Mouse (Mus musculus) lung, adult 18-20 months (tissue): Measurements from ENCODE around the gene Krt42.
"Not testable (repeated sequence)": the region's sequence is repeated elsewhere in the genome, so short reads cannot be mapped to it uniquely, and the experiment has no call there.

Experiments used
- DNase-seq, 2 experiments: peaks; one replicate each; pipeline ENCODE4 v3.0.0; 2022; ENCODE audit warnings: mixed read lengths in 2 of 2

The Krt42 gene

GRCm38 (mm10) chr11:100269821-100270332 is at the start of gene Krt42:
Gene Krt42, minus strand, starts transcription at chr11:100269871.
- DNase-seq: no peak

GRCm38 (mm10) chr11:100318529-100319451 is 49.1 kb upstream of the Krt42 start:
- no peak for DNase-seq

- DNase-seq: no peak
These were observed 48.2 kb upstream of the Krt42 start for GRCm38 (mm10) chr11:100317826-100318380.

- no peak for DNase-seq
These were observed 45.8 kb upstream of the Krt42 start for GRCm38 (mm10) chr11:100315439-100315838.

- no peak for DNase-seq
These were observed 43.8 kb upstream of the Krt42 start for GRCm38 (mm10) chr11:100313424-100313823.

GRCm38 (mm10) chr11:100312096-100312679 is 42.5 kb upstream of the Krt42 start:
- DNase-seq: peak; percentile 76 to 82

- no peak for DNase-seq
These were observed 42.0 kb upstream of the Krt42 start for GRCm38 (mm10) chr11:100311656-100312055.

GRCm38 (mm10) chr11:100308672-100309071 is 39.0 kb upstream of the Krt42 start:
- DNase-seq: not testable (repeated sequence)

- no peak for DNase-seq
These were observed 38.2 kb upstream of the Krt42 start for GRCm38 (mm10) chr11:100307900-100308299.

- DNase-seq: no peak
These were observed 31.6 kb upstream of the Krt42 start for GRCm38 (mm10) chr11:100301292-100301691.

- no peak for DNase-seq
These were observed 30.6 kb upstream of the Krt42 start for GRCm38 (mm10) chr11:100300293-100300692.

- DNase-seq: peak; percentile 74 to 80
These were observed 28.8 kb upstream of the Krt42 start for GRCm38 (mm10) chr11:100298274-100299036.

GRCm38 (mm10) chr11:100297801-100298200 is 28.1 kb upstream of the Krt42 start:
- no peak for DNase-seq

- DNase-seq: peak; percentile 77 to 80
These were observed 25.6 kb upstream of the Krt42 start for GRCm38 (mm10) chr11:100295308-100295707.

- no peak for DNase-seq
These were observed 23.2 kb upstream of the Krt42 start for GRCm38 (mm10) chr11:100292884-100293283.

- peak; percentile 44 to 62 for DNase-seq
These were observed 20.6 kb upstream of the Krt42 start for GRCm38 (mm10) chr11:100290235-100290634.

GRCm38 (mm10) chr11:100288942-100289341 is 19.3 kb upstream of the Krt42 start:
- peak; percentile 91 to 95 for DNase-seq

GRCm38 (mm10) chr11:100287024-100287423 is 17.4 kb upstream of the Krt42 start:
- DNase-seq: peak; percentile 91 to 94

GRCm38 (mm10) chr11:100284988-100285387 is 15.3 kb upstream of the Krt42 start:
- DNase-seq: peak; percentile 44 to 67

- DNase-seq: peak; percentile 75 to 85
These were observed 12.9 kb upstream of the Krt42 start for GRCm38 (mm10) chr11:100282549-100282948.

GRCm38 (mm10) chr11:100281596-100282544 is 12.2 kb upstream of the Krt42 start:
- peak; percentile 73 to 76 for DNase-seq
